Mouse (Mus musculus) lung, postnatal 0 days (tissue): ENCODE data around the gene Chrd. TPM values are rescaled to one million over a fixed set of nuclear protein-coding genes. Genes with fewer than 3 reads are reported as not detected.

Experiments used
- ATAC-seq: fragments of 200-750 bp; cut with Nextera tagmentation; 2 replicates; pipeline ENCODE4 v1.8.0; 2017; ENCODE audit warnings: moderate library complexity
- DNase-seq: peaks from one replicate; pipeline ENCODE4 v3.0.0-alpha.2; 2016; ENCODE audit warnings: low spot score
- H3K27ac ChIP-seq: fragments of 300-500 bp; sonication (generic); 2 replicates; pipeline ENCODE4 v1.5.1; 2014; ENCODE audit warnings: antibody characterized with exemption, mild to moderate bottlenecking, low read length, mixed read lengths
- H3K27me3 ChIP-seq: fragments of 300-500 bp; sonication (generic); replicated peaks from 2 replicates; pipeline ENCODE4 v1.6.1; 2014; ENCODE audit warnings: low read length, mixed read lengths; ENCODE audit not compliant: insufficient read depth
- H3K36me3 ChIP-seq: fragments of 300-500 bp; sonication (generic); 2 replicates; pipeline ENCODE4 v1.6.1; 2014; ENCODE audit warnings: low read length, mixed read lengths; ENCODE audit not compliant: insufficient read depth
- H3K4me1 ChIP-seq: fragments of 300-500 bp; sonication (generic); 2 replicates; pipeline ENCODE4 v1.6.1; 2014; ENCODE audit warnings: antibody characterized with exemption, low read depth, low read length, mixed read lengths; ENCODE audit not compliant: insufficient read depth
- H3K4me2 ChIP-seq: fragments of 300-500 bp; sonication (generic); replicated peaks from 2 replicates; pipeline ENCODE4 v1.6.1; 2014; ENCODE audit warnings: low read depth, mild to moderate bottlenecking, low read length, moderate library complexity, mixed read lengths
- H3K4me3 ChIP-seq: fragments of 300-500 bp; sonication (generic); 2 replicates; pipeline ENCODE4 v1.5.1; 2014; ENCODE audit warnings: low read depth, low read length
- H3K9ac ChIP-seq: fragments of 300-500 bp; sonication (generic); replicated peaks from 2 replicates; pipeline ENCODE4 v1.6.1; 2014; ENCODE audit warnings: low read depth, mild to moderate bottlenecking
- H3K9me3 ChIP-seq: fragments of 300-500 bp; sonication (generic); 2 replicates; pipeline ENCODE4 v1.6.1; 2016; ENCODE audit warnings: low read length, mixed read lengths
- CTCF ChIP-seq: IDR thresholded peaks from 2 replicates; pipeline ENCODE4 v1.5.1; 2016; ENCODE audit warnings: antibody characterized with exemption, mild to moderate bottlenecking
- EP300 ChIP-seq: IDR thresholded peaks from 2 replicates; pipeline ENCODE4 v1.6.1; 2016; ENCODE audit warnings: antibody characterized with exemption, mild to moderate bottlenecking, control low read depth
- WGBS: fragments of 180-500 bp; shearing (Covaris S2); extraction: QIAGEN DNeasy Blood & Tissue Kit; methylation state at CpG from one replicate; pipeline ENCODE4 v1.1.7; 2014; 5-methylcytosine and 5-hydroxymethylcytosine counted together
- polyA plus RNA-seq: library from polyadenylated mRNA; unstranded; fragments of >200 nt; fragmentation: Nextera tagmentation; extraction: Ambion mirVana; gene quantifications from 2 replicates; pipeline ENCODE4 v1.2.1, GENCODE M21; 2015

Chrd gene
- polyA plus RNA-seq, 1 experiment from 2014 or later = 1.7 TPM

DNA sequence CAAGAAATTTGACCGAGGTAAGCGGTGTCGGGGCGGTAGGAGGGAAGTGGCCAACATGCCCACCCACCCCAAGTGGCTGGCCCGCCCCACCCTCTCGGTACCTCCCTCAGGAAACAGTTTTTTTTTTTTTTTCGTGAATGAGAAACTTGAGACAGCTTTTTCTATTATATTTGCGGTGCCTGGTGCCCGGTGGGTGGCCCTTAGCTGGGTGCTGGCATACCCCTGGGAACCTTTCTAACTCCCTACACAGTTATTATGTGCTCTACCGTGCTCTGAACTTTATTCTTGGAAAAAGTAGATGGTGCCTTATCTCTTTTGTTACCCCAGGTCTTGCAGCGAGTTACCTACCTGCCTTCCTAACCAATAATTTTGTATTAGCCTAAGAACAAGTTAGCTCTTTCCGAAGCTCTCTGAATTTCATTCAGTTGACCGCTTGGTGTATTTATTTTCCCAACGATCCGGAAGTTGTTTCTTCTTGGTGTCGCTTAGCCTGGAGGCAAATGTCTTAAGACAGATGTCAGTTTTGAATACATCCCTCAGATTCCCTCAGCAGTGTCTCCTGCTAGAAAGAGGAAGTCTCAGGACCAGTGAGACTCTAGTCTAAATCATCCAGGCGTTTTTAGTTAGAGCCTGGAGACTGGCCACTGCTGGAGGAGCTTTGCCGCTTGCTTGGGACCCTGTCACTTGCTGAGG, 14.8 kb upstream of the Chrd start:
- TF ChIP-seq EP300 (no peak; the same call in 1 of the 2 replicates), CTCF (0 out of 2 replicates have a peak, but pooled peaks have one; percentile 1)
- H3K36me3 ChIP-seq = no peaks in the 10 kb centered on the region
- H3K9me3 ChIP-seq = no peaks in the 10 kb centered on the region
- H3K27me3 ChIP-seq = no peaks in the 10 kb centered on the region
- peak overlapping the region; percentile 43 for H3K9ac ChIP-seq
- ATAC-seq (peak; percentile 34), DNase-seq (no peak)
- peaks cover 15% of the 10 kb centered on the region; the same call in 1 of the 2 replicates for H3K4me1 ChIP-seq
- peak overlapping the region; percentile 64 for H3K4me3 ChIP-seq
- H3K4me2 ChIP-seq = peak overlapping the region; percentile 87
- 2% methylated on average over 18 of the region's 18 CpGs for whole genome bisulfite sequencing
- peak overlapping the region; percentile 91 for H3K27ac ChIP-seq

- Histone ChIP-seq H3K27me3 (no peaks in the 10 kb centered on the region), H3K9me3 (no peaks in the 10 kb centered on the region), H3K4me1 (peaks cover 9% of the 10 kb centered on the region; the same call in 1 of the 2 replicates), H3K4me3 (no peak overlapping the region), H3K27ac (no peak overlapping the region), H3K9ac (no peak overlapping the region), H3K4me2 (no peak overlapping the region), H3K36me3 (no peaks in the 10 kb centered on the region)
- WGBS = 78% methylated on average over 10 of the region's 10 CpGs
- no peak for ATAC-seq
- DNase-seq = no peak
- no peak for TF ChIP-seq CTCF
- TF ChIP-seq EP300 = no peak
These were observed 11.1 kb upstream of the Chrd start for GRCm38 (mm10) chr16:20721808-20722207.

DNA sequence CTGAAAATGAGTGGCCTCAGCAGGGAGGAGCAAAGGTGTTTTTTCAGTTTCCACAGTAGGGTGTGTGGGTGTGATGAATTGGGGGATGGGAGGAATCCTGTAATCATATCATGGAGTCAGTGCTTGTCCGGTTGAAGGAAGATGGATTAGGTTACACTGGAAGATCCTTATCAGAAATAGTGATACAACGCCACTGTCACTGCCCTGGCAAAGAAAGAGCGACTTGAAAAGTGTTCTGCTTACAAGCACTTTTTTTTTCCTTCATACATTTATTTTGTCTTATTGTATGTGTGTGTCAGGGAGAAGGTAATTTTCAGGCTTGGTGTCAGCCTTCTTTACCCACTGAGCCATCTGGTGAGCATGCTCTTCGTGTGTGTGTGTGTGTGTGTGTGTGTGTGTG, 10.2 kb upstream of the Chrd start:
- no peak for ATAC-seq
- TF ChIP-seq CTCF = no peak
- TF ChIP-seq EP300 = no peak
- no peak overlapping the region for H3K4me2 ChIP-seq
- no peaks in the 10 kb centered on the region for H3K36me3 ChIP-seq
- H3K9me3 ChIP-seq = no peaks in the 10 kb centered on the region
- no peak overlapping the region for H3K27ac ChIP-seq
- peaks cover 7% of the 10 kb centered on the region; the same call in 1 of the 2 replicates for H3K4me1 ChIP-seq
- 53% methylated on average over 4 of the region's 4 CpGs for WGBS
- no peak overlapping the region for H3K9ac ChIP-seq
- DNase-seq = no peak
- no peak overlapping the region for H3K4me3 ChIP-seq
- no peaks in the 10 kb centered on the region for H3K27me3 ChIP-seq

DNA sequence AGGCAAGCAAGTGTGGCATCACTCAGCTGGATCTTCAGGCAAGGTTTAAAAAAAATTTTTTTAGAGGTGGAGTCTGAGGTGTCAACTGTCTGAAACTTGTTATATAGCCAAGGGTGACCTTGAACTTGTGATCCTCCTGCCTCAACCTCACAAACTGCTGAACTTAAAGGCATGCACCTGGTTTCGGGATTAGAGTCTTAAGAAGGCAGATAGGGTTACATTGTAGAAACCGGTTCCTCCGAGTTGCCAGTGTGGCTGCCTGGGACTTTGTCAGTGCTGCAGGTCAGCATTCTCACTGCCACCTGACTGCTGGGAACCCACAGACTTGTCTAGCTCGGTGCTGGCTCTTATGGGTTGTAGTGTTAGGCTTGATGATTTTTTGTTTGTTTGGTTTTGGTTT, 9.7 kb upstream of the Chrd start:
- H3K4me2 ChIP-seq = no peak overlapping the region
- no peak for ATAC-seq
- H3K9ac ChIP-seq = no peak overlapping the region
- H3K36me3 ChIP-seq = no peaks in the 10 kb centered on the region
- H3K27me3 ChIP-seq = no peaks in the 10 kb centered on the region
- no peak overlapping the region for H3K4me3 ChIP-seq
- DNase-seq = no peak
- H3K9me3 ChIP-seq = no peaks in the 10 kb centered on the region
- H3K27ac ChIP-seq = no peak overlapping the region
- TF ChIP-seq CTCF (no peak), EP300 (no peak)
- H3K4me1 ChIP-seq = peaks cover 5% of the 10 kb centered on the region; the same call in 1 of the 2 replicates
- WGBS = 35% methylated on average over 4 of the region's 4 CpGs

DNA sequence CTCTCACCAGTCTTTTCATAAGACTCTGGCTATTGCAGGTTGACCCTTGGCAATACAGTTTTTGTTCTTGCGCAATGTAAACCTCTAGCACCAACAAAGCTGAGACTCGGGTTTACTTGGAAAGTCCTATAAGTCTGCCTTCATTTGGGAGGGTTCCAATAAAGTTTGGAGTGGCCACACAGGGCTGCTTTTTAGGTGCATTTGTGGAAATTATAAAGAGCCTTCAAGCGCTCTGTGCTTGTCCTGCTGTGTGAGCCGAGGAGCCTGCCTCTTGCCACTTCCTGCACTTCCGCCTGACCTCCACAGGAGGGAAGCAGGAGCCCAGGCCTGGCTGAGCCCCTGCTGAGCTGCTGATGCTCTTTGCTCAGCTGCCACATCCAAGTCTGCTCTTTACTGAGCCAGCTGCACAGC, 8.6 kb upstream of the Chrd start:
- Histone ChIP-seq H3K4me3 (no peak overlapping the region), H3K4me2 (no peak overlapping the region), H3K9me3 (no peaks in the 10 kb centered on the region), H3K4me1 (no peaks in the 10 kb centered on the region), H3K27ac (no peak overlapping the region), H3K9ac (no peak overlapping the region), H3K36me3 (no peaks in the 10 kb centered on the region), H3K27me3 (no peaks in the 10 kb centered on the region)
- TF ChIP-seq EP300 (no peak), CTCF (peak; percentile 97)
- ATAC-seq (peak; percentile 84), DNase-seq (peak; percentile 82)
- 31% methylated on average over 5 of the region's 5 CpGs for WGBS

GRCm38 (mm10) chr16:20725321-20725720, 7.6 kb upstream of the Chrd start:
- 79% methylated on average over 7 of the region's 7 CpGs for WGBS
- no peak for ATAC-seq
- Histone ChIP-seq H3K27me3 (no peaks in the 10 kb centered on the region), H3K9me3 (no peaks in the 10 kb centered on the region), H3K4me3 (no peak overlapping the region), H3K27ac (no peak overlapping the region), H3K36me3 (no peaks in the 10 kb centered on the region), H3K4me2 (no peak overlapping the region), H3K9ac (no peak overlapping the region), H3K4me1 (no peaks in the 10 kb centered on the region)
- TF ChIP-seq CTCF = no peak
- TF ChIP-seq EP300 = no peak
- DNase-seq = no peak
